Mouse (Mus musculus) activated CD4-positive, CD25-positive, alpha-beta regulatory T cell, adult 4 months (primary cell): Measurements from ENCODE around the gene Senp6. TPM values are rescaled to one million over a fixed set of nuclear protein-coding genes. Genes with fewer than 3 reads are reported as not detected.
"Not testable (repeated sequence)": the region's sequence is repeated elsewhere in the genome, so short reads cannot be mapped to it uniquely, and the experiment has no call there.

Source experiments
- ATAC-seq: one replicate; pipeline ENCODE4 v1.8.0; 2017
- polyA plus RNA-seq, 2 experiments: library from polyadenylated mRNA; unstranded; fragments of 100-300 nt; shearing (Covaris generic); gene quantifications; one replicate each; pipeline ENCODE4 v1.2.1; 2017

Gene Senp6
- 10 to 100 TPM; 57.9 to 62.8 TPM for polyA plus RNA-seq

GRCm38 (mm10) chr9:80066367-80067220 lies at the start of gene Senp6:
Gene Senp6 (plus strand): TSS chr9:80066903.
- peak; percentile 4 for ATAC-seq

DNA sequence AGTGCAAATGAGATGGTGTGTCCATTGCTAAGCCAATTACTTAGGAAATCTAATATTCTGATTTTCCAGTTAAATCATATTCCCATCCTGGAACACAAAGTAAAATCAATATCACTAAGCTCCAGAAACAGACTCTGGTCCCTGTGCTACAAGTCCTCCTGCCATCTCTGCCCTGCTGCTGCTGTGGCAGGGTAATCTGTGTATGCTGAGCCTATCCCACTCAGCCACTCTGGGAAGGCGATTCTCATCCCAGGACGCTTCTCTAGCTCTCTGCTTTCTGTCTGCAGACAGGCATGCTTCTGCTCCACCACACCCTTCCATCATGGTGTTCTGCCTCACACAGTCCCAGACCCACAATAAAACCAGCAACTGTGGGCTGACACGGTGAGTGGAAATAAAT lies 46.3 kb upstream of the Senp6 start:
- no peak for ATAC-seq

DNA sequence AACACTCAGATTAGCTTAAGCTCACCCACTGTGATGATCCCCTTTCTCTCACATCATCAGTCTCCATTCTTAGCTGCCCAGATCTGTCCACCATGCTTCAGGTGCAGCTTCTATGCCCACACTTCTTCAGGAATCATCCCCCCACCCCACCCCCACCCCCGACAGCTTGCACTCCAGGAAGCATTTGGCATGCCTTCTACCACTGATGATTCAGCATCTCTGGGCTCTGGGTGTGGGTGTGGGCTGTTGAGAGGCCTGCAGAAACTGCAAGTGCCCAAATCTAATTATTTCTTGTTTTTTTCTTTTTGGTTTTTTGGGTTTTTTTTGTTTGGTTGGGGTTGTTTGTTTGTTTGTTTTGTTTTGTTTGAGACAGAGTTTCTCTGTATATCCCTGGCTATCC lies 45.1 kb upstream of the Senp6 start:
- no peak for ATAC-seq

- ATAC-seq: no peak
Observed at GRCm38 (mm10) chr9:80022821-80023220, 43.9 kb upstream of the Senp6 start.

DNA sequence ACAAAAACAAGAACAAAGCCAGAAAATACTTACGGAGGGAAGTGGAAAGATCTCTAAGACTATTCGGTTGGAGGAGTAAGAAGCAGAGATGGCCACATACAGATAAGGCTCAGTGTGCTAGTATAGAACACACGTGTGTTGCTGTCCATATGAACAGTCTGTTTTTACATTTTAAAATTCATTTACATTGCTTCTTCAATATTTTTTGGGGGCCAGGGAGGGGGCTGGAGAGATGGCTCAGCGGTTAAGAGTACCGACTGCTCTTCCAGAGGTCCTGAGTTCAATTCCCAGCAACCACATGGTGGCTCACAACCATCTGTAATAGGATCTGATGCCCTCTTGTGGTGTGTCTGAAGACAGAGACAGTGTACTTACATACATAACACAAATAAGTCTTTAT lies 41.4 kb upstream of the Senp6 start:
- ATAC-seq: not testable (repeated sequence)

GRCm38 (mm10) chr9:80026017-80026416 lies 40.7 kb upstream of the Senp6 start:
- ATAC-seq: peak; percentile 73

GRCm38 (mm10) chr9:80026581-80027021 lies 40.1 kb upstream of the Senp6 start:
- ATAC-seq: no peak

DNA sequence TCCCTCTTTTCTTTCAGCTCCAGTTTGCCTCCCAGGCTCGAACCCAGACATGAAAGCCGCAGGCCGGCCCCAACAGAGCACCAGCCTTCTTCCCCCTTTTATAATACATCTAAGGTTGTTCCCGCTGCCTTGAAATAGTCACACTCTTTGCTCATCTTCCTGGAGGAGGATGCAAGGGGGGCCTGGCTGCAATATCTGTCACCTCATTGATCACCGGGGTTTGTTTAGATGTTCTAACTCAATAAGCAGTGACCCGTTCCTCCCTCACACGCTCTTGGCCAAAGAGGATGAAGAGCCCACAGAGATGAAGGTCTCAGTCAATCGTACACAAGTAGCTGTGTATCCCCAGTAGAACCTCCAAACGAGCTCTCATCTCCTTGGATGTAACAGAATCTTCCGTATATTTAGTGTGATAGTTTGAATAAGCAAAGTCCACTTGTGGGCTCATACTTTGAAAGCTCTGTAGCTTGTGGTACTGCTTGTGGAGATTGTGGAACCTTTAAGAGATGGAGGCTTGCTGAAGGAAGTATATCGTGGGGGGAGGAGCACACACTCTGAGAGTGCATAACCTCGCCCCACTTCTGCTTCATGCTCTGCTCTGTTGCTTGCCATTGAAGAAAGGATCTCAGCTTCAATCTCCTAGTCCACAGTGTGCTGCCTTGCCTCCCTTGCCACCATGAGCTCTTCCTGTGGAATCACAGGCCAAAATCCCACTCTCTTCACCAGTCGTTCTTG lies 29.3 kb upstream of the Senp6 start:
- ATAC-seq: no peak

DNA sequence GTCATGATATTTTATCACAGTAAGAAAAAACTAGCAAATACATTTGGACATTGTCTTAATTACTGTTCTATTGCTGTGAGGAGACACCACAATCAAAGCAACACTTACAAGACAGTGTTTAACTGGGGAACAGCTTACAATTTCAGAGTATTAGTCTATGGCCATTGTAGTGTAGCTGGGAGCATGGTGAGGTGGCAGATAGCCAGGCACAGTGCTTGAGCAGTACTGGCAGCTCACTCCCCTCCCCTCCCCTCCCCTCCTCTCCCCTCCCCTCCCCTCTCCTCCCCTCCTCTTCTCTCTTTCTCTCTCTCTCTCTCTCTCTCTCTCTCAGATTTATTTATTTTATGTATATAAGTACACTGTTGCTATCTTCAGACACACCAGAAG lies 28.7 kb upstream of the Senp6 start:
- no peak for ATAC-seq

GRCm38 (mm10) chr9:80039296-80039815 lies 27.3 kb upstream of the Senp6 start:
- no peak for ATAC-seq

DNA sequence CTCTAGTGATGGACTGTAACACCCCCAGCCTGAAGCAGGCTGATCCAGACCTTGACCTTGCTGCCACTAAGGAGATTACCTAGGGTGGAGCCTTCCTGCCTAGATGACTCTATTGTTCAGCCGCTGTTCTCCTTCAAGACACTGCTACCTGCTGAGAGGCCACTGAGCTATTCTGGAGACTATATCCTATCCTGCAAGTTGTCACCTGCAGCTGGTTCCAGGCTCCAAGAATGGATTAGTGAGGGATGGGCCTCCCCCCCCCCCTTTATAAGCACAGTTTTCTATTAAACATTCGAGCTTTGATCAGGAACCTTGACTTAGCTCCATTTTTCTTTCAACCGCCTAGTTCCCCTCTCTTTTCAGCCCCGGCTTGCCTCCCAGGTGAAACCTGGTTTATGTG lies 22.4 kb upstream of the Senp6 start:
- not testable (repeated sequence) for ATAC-seq

DNA sequence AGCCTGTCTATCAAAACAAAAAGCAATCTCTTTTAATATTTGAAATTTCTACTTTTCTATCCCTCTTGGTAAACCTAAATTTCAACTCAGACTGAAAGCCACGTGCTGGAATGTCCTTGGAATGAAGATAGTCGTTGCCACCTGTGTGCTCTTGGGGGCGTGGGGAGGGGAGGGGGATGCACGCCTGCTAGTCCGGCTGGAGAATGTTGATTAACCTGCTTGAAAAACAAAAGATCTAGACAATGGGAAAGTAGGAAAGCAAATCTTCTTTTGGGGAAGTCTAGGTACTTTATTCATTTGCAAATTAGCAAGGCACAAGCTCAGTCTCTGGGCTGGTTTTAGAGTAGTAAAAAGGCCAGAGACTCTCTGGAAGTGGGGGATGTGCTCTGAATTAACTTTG lies 17.4 kb upstream of the Senp6 start:
- not testable (repeated sequence) for ATAC-seq

DNA sequence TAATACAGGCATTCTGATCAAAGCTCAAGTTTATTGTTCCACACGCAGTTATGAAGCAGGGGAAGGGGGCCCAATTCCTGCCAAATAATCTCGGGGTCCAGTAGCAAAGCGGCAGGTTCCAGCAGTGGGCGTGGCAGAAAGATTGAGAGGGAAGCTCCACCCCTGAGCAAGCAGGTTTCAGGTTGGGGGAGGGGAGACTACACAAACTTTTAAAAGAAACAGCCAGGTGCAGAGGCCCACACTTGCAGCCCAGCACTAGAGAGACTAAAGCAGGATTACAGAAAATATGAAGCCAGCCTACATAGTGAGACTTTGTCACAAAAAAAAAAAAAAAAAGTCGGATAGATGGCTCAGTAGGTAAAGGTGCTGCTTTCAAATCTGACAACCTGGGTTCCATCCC lies 13.8 kb upstream of the Senp6 start:
- no peak for ATAC-seq

GRCm38 (mm10) chr9:80057690-80058089 lies 9.0 kb upstream of the Senp6 start:
- ATAC-seq: no peak

- not testable (repeated sequence) for ATAC-seq
Observed at GRCm38 (mm10) chr9:80065495-80065894, 1.2 kb upstream of the Senp6 start.

DNA sequence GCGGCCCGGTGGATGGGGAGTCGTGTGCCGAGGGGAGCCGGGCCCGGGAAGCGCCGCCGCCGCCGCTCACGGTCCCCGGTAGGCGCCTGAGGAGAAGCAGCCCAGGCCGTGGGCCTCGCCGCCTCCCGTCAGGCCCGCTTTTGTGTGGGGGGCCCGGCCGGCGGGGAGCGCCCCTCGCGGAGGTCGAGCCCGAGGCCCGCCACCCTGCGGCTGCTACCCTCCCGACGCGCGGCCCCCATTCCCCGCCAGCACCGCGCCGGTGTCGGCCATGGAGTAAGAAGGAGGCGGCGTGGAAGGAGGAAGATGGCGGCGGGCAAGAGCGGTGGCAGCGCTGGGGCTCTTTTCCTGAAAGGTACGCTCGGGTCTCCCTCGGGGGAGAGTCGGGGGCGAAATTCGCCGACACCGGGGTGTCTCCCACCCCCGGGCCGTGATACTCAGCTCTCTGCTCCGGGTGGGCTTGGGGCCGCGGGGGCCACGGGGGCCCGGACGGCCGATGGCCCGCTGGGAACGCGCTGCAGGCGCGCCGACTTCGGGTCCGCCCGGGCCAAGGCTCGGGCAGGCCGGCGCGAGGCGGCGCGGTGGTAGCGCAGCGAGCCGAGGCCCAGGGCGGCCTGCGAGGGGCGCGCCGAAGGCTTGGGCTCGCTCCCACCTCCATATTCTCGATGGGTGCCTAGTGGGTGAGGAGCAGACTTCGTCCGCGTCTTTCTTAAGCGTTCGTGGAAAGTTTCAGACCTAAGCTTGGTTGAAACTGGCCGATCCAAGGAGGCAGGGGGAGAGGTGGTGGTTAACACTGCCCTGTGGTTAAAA lies 721 bp downstream of the Senp6 start:
- ATAC-seq: peak; percentile 61

- ATAC-seq: no peak
Observed at GRCm38 (mm10) chr9:80068028-80068515, 1.4 kb downstream of the Senp6 start.

DNA sequence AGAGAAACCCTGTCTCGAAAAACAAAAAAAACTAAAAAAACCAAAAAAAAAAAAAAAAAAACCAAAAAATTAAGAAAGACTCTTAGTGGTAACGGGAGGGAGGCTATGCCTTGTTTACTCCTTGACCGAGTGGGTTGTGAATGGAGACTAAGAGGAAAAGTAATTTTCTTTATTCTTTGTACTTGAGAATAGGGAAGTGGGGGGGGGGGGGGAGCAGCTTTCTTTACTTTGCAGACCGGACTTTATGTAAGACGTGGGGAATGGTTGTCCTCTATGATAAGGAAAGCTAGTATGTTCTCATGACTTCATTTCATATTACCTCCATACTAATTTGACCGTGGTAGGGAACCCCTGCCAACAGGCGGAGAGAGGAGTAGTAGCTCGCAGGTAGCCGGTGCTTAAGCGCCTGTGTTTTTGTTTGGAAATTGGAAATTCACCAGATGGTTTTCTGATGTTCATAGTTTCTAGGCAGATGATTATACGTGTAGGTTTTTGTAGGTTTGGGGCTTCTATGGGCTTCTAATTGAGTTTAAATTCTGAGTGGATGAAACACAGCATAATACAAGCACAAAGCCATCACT lies 2.1 kb downstream of the Senp6 start:
- ATAC-seq: no peak

DNA sequence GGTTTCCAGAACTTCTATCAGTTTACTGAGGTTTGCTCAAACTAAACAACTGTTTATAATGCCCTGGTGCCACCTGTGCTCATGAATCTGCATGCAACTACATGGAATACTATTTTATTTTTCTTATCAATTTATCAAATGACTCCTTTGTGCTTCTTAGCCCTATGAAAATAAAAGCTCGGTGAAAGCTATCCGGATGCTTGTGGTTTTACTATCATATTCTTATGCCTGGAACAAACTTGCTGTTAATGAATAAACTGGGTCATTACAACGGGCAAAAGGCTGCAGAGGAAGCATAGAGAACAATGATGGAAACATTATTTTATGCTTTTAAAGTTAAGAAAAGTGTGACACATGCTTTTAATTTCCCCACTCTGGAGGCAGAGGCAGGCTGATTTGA lies 3.3 kb downstream of the Senp6 start:
- peak; percentile 42 for ATAC-seq

DNA sequence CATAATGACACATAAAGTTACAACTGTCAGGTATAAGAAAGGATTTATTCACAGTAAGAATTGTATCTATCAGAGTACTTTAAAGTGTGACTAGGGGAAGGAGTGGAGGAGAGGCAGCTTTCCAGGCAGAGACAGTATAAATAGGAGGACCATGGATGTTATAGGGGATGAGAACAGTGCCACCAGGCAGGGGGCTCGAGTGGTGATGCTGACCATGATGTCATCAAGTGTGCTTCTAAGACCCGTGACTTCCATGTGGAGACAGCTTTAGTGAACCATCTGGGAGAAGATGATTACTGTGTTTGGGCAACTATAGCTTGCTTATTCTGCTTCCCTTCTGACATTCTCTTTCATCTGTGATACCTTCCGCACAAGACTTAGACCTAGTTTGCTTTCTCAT lies 4.9 kb downstream of the Senp6 start:
- ATAC-seq: no peak

- no peak for ATAC-seq
Observed at GRCm38 (mm10) chr9:80074067-80074466, 7.4 kb downstream of the Senp6 start.

GRCm38 (mm10) chr9:80074949-80075348 lies 8.2 kb downstream of the Senp6 start:
- no peak for ATAC-seq
